Comparison of ENCODE assay signal across 18 mouse cellular contexts in the genomic region with DNA sequence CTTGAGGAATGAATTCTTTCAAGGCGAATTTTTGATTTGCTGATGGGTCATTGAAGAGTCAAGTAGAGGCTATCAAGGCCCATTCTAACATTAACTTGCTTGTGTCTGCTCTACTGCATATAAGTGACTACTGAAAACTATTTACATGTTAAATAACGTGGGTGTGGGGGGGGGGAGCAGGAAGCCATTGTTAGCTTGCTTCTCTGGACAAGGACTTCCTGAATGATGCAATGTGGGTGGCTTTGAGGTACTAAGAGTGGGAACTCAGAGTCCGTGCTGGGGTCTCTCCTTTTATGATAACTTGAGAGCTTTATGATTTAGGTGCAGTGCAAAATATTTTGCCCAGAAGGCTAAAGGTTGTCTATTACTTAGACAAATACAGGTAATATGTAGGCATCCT.
"Had no signal": no experiment of that assay in that cellular context is flagged by ENCODE, and none has a peak within 500 bp of the region (broad histone marks: within the 10 kb centered on the region; RNA-seq: fewer than 3 reads in every experiment).

No protein-coding gene starts in this region.

- H3K9me3 ChIP-seq: liver, embryonic 13.5 days; midbrain, embryonic 15.5 days; neural tube, embryonic 12.5 days; neural tube, embryonic 15.5 days; stomach, embryonic 15.5 days had no signal

- DNase-seq: kidney, adult 2 months; kidney, postnatal 25 days; layer of hippocampus, adult 9-11 months; liver, embryonic 13.5 days; lung, embryonic 14.5 days; right cerebral cortex, adult 18-20 months; right cerebral cortex, postnatal 14 days; right cerebral cortex, postnatal 4 days; thymus, postnatal 25 days had no signal

- H3K4me3 ChIP-seq: layer of hippocampus, adult 2 months; liver, embryonic 13.5 days; midbrain, embryonic 15.5 days; neural tube, embryonic 12.5 days; neural tube, embryonic 15.5 days; stomach, embryonic 15.5 days had no signal

- H3K27ac ChIP-seq: kidney, postnatal 0 days; layer of hippocampus, adult 2 months; liver, embryonic 13.5 days; macrophage; midbrain, embryonic 15.5 days; neural tube, embryonic 12.5 days; neural tube, embryonic 15.5 days; stomach, embryonic 15.5 days had no signal

- ATAC-seq: intestine, postnatal 0 days; midbrain, embryonic 15.5 days had no signal

- H3K9ac ChIP-seq: liver, embryonic 13.5 days; lung, embryonic 14.5 days; midbrain, embryonic 15.5 days; neural tube, embryonic 12.5 days; neural tube, embryonic 15.5 days; stomach, embryonic 15.5 days had no signal

- H3K4me2 ChIP-seq: liver, embryonic 13.5 days; lung, embryonic 14.5 days; midbrain, embryonic 11.5 days; midbrain, embryonic 15.5 days; neural tube, embryonic 12.5 days; neural tube, embryonic 15.5 days; stomach, embryonic 15.5 days had no signal

- H3K4me1 ChIP-seq: liver, embryonic 13.5 days; midbrain, embryonic 15.5 days; stomach, embryonic 15.5 days had no signal

- H3K27me3 ChIP-seq: liver, embryonic 13.5 days; midbrain, embryonic 15.5 days; neural tube, embryonic 12.5 days; neural tube, embryonic 15.5 days; stomach, embryonic 15.5 days had no signal

- H3K36me3 ChIP-seq: liver, embryonic 13.5 days; midbrain, embryonic 15.5 days; neural tube, embryonic 12.5 days; neural tube, embryonic 15.5 days; stomach, embryonic 15.5 days had no signal
